Mouse (Mus musculus) neural tube, embryonic 13.5 days (tissue): ENCODE data around the gene Gm20814. TPM values are rescaled to one million over a fixed set of nuclear protein-coding genes. Genes with fewer than 3 reads are reported as not detected.
"Not testable (repeated sequence)": the region's sequence is repeated elsewhere in the genome, so short reads cannot be mapped to it uniquely, and the experiment has no call there.

Experiments
- ATAC-seq: fragments of 200-750 bp; cut with Nextera tagmentation; 2 replicates; pipeline ENCODE4 v1.8.0; 2017; ENCODE audit warnings: low read depth, mild to moderate bottlenecking, moderate TSS enrichment, moderate library complexity
- H3K27ac ChIP-seq: fragments of 300-500 bp; sonication (generic); replicated peaks from 2 replicates; pipeline ENCODE4 v1.5.1; 2015; ENCODE audit warnings: moderate library complexity, mild to moderate bottlenecking, inconsistent platforms
- H3K27me3 ChIP-seq: fragments of 300-500 bp; sonication (generic); 2 replicates; pipeline ENCODE4 v1.6.1; 2015; ENCODE audit warnings: mild to moderate bottlenecking, inconsistent platforms
- H3K36me3 ChIP-seq: fragments of 300-500 bp; sonication (generic); 2 replicates; pipeline ENCODE4 v1.6.1; 2015; ENCODE audit warnings: mild to moderate bottlenecking, inconsistent platforms
- H3K4me1 ChIP-seq: fragments of 300-500 bp; sonication (generic); replicated peaks from 2 replicates; pipeline ENCODE4 v1.6.1; 2015; ENCODE audit warnings: inconsistent platforms
- H3K4me2 ChIP-seq: fragments of 300-500 bp; sonication (generic); 2 replicates; pipeline ENCODE4 v1.6.1; 2015; ENCODE audit warnings: inconsistent platforms, mild to moderate bottlenecking, moderate library complexity
- H3K4me3 ChIP-seq: fragments of 300-500 bp; sonication (generic); 2 replicates; pipeline ENCODE4 v1.5.1; 2015; ENCODE audit warnings: mild to moderate bottlenecking, inconsistent platforms
- H3K9ac ChIP-seq: fragments of 300-500 bp; sonication (generic); 2 replicates; pipeline ENCODE4 v1.6.1; 2015; ENCODE audit warnings: moderate library complexity, mild to moderate bottlenecking, inconsistent platforms
- H3K9me3 ChIP-seq: fragments of 300-500 bp; sonication (generic); 2 replicates; pipeline ENCODE4 v1.6.1; 2016; ENCODE audit warnings: inconsistent platforms
- WGBS: fragments of 180-500 bp; shearing (Covaris S2); methylation state at CpG from one replicate; pipeline ENCODE4 v1.1.7; 2015; 5-methylcytosine and 5-hydroxymethylcytosine counted together
- polyA plus RNA-seq: library from polyadenylated mRNA; unstranded; fragments of >200 nt; fragmentation: Nextera tagmentation; extraction: Ambion mirVana; gene quantifications from 2 replicates; pipeline ENCODE4 v1.2.1, GENCODE M21; 2015

Gene Gm20814
- polyA plus RNA-seq, result not detected in 2 replicates

- not testable (repeated sequence) for H3K36me3 ChIP-seq, H3K27me3 ChIP-seq, H3K4me1 ChIP-seq, ATAC-seq, H3K4me2 ChIP-seq, H3K4me3 ChIP-seq, H3K9ac ChIP-seq, H3K9me3 ChIP-seq, H3K27ac ChIP-seq
- WGBS, result 67% methylated on average over 2 of the region's 6 CpGs
Observed at GRCm38 (mm10) chrY:75195556-75195955, at the start of gene Gm20814. TSS of gene Gm20814 (plus strand) at chrY:75195856.
